Mouse (Mus musculus) mesoderm, embryonic 11.5 days (tissue): Measurements from ENCODE around the gene Ebf1.

Source experiments
- DNase-seq: peaks from one replicate; pipeline ENCODE4 v3.0.0-alpha.2; 2012; ENCODE audit warnings: low read depth, low spot score

The Ebf1 gene

DNA sequence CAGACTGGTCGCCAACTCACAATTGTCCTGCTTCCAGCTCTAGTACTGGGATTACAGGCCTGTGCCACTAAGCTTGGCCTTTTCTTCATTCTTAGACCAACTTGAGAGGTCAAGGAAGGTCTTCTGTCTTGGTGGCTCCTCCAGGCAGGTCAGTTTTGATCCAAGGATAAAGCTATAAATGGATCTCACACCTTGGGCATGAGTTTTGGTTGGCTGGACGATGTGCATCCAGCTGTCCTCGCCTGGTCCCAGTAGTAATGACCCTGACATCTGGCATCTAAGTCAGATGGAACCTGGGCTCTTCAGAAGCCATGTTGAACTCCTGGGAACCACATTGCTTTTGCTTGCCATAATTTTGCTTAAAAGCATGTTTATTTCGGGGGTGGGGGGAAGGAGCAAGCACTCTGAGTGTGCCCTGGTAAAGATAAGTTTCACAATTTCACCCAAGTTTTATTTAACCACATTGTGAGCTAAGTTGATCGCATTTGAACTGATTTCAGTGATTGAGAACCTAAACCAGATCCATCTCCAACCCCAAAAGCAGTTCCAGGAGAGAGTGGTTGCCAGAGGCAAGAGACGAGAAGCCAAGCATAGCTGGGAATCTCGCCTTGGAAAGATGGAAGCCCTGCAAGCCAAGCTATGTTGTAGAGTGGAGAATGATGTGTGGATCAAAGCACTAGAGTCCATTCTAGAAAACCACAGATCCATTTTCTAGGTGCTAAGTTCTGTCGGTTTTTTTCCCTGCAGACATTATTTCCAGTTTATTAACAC, 85.8 kb downstream of the Ebf1 start:
- DNase-seq, result no peak

DNA sequence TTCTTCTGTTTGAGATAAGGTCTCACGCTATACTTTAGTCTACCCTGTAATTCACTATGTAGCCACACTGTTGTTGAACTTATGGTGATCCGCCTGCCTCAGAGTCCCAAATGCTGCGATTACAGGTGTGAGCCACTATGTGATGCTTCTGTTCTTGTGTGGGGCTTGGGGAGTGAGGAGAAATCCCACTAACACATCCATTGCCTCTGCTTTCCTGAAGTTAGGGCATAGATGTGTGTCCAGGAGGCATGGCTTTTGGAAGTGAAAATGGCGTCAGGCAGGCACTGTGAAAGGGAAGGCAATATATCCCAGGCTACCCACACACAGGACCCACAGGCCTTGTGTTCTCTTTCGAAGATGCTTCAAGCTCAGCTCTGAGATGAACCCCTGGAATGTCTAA, 86.8 kb downstream of the Ebf1 start:
- DNase-seq, result no peak

DNA sequence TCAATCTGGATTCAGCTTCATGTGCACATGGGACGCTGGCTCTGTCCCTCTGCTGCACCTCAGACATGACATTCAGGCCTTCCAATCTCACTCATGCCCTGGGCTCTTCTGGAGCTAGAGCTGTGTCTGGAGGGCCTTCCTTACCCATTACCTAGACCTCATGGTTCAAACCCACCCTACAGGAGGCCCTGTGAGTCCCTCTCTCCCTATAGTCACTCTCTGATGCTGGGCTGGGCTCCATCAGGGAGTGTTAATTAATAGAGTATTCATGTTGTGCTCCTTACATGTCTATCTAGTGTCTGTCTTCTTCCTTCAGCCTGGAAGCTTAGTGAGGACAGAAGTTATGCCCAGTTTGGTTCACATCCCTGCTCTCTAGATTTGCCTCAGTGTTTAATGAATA, 88.7 kb downstream of the Ebf1 start:
- DNase-seq, result no peak

DNA sequence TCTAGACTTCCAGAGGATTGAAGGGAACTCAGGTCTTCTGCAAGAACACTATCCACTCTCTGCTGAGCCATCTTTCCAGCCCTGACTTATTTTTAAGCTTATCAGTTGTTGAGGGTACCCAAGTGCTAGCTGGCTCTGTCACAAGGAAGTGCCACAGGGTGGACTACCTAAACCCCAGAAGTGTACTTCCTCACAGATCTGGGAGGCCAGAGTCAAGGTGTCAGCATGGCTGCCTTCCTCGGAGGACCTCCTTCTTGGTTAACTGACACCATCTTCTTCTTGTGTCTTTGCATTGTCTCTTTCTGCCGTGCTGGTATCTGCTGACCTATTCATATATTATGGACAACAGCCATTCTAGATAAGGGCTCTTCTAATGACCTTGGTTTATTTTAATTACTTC, 89.3 kb downstream of the Ebf1 start:
- no peak for DNase-seq

DNA sequence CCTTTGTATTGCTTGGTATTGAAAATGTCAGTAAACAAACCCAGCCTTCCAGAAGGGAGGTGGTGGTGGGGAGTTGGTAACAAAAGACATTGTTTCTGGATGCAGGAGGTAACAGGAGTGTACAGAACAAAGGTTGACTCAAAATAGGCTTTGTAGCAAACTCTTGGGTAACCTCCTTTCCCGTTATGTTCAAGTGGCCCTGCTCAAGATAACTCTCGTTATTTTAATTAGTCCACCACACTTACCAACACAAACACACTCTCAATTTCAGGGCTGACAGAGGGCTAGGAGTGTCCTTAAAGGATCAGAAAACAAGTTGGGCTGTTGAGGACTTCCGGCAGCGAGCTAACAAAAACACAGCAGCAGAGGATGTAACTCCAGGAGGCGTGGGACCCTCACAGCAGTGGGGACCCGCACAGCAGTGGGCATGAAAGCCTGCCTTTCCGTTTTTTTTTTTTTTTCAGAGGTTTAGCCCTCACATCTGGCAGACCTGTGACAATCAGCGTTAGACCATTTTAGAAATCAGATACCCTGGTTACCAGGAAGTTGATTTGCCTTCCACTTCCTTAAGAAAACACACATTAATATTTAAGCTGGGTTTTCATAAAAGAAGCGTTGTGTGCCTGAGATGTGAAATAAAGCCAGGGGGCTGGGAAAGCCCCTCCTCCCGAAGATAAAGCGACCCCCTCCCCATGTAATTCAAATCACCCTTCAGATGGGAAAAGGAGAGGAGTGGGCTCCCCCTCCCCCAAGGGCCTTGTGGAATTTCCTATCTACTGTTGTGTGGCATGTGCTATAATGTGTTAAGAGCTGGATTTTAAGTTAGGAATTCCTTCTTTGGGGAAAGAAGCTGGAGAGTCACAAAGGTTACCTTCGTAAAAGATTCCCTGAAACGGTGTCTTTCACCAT, 90.5 kb downstream of the Ebf1 start:
- DNase-seq, result peak; percentile 56

DNA sequence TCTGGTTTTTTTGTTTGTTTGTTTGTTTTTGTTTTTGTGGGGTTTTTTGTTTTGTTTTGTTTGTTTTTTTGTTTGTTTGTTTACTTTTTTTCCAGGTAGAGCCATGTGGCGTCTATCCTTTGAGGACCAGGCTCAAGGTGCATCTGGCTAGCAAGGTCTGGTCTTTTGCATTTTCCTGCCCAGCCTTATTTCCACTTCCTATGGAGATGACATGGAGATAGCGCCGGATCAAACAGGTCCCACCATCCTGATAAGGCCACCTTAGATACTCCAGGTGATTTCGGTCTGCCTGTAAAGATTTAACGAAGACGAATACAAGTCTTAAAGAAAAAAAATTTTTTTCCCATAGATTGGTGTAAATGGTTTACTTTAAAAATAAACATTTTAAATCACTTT, 91.2 kb downstream of the Ebf1 start:
- no peak for DNase-seq

DNA sequence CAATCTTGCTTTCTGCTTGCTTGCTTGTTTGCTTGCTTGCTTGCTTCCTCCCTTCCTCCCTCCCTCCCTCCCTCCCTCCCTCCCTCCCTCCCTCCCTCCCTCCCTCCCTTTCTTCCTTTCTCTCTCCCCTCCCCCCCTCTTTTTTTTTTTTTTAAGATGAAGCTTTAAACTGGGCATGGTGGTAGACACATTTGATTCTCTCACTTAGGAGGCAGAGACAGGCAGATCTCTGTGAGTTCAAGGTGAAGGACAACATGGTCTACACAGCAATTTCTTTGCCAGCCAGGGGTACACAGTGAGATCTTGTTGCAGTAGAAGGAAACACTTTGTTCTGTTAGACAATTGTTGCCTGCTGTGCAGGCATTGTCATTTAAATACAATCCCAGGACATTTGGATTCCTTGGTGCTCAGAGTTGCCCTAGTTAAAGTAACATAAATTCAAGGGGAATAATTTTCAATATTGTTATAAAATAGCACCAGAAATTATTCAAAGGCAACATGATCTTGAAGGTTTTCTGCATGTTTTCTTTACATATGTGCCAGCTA, 92.0 kb downstream of the Ebf1 start:
- DNase-seq, result no peak

DNA sequence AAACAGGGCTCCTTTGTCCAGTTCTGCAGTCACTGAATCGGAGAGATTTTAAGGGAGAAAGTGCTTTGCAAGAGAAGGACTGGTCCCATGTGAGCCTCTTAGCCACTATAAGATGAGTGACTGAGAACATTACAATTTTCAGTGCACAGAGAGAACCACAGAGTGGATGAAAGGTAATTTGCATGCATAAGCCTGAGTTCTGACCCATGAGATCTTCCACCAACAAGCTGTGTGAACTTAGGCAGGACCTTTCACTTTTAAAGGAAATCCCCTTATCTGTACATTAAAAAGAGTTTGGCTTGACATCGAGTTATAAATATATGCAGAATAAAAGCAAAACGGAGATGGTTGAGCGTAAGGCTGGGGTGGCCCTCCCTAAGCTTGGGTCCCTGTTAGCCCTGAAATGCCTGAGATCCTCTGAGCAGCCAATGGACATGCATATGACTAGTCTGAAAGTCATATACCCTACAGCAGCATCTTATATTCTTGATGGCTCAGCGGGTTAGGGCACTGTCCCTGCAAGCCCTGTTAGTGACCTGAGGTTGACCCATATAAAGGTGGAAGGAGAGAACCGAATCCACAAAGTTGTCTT, 92.8 kb downstream of the Ebf1 start:
- DNase-seq, result no peak

DNA sequence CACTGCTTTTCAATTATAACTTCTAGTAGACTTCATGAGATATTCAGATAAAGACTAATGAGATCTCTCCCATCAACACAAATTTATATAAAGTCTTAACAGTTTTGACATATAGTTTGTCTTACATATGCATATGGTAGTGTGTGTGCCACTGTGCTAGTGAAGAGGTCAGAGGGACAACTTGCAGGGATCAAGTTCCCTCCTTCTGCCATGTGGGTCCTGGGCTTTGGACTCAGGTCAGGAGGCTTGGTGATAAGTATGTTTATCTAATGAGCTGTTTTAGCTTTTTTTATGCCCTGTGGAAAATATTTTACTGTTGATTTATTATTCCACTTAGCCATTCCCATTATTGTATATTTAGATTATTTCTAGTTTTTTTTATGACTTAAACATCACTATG, 93.7 kb downstream of the Ebf1 start:
- no peak for DNase-seq

DNA sequence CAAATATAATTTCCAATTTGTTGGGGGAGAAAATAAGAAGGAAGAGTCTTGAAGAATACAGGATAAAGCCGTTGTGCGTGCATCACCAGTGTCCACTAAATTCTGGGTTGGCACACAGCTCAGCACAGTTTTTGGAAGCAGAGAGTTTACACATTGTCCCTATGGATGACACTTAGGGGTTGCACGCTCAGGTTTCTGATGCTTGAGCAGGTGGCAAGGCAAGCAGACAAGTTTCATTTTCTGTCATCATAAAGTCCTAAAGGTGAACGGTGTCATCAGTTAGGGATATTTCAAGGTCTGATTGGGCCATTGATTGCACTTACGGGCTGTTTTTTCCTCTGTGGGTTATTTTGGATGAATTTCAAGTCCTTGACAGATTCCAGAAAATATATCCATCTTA, 97.1 kb downstream of the Ebf1 start:
- DNase-seq, result no peak

DNA sequence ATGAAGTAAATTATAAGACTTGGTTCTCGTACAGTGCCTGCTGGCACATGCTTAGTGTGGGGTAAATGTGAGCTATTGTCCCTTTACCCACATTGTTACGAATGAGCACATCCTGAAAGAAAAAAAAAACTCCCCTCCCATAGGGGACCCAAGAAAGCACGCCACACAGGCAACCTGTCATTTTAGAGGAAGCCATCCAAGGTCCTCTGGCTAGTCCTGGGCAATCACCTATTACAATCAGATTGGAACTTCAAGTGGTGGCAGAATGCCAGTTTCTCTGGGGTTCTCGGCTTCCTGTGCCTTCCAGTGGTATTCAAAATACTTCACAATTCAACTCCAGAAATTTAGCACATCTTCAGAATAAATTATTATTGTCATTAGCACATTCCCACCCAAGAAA, 98.7 kb downstream of the Ebf1 start:
- no peak for DNase-seq

DNA sequence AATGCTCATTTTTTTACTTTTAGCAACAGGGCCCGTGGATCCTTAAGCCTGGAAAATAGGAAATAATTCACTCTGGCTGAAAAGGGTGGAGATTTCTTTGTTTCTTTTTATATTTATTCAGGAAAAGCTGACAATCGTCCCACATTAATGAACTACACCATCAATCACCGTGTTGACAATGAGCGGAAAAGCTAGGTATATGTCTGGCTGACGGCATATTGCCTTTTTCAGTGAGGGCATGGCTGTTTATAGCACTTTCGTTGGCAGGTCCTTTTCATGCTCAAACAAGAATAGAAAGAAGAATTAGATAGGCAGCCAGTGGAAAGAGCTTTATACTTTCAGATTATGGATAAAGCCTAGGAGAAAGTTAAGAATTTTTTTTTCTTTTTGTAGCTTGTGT, 99.8 kb downstream of the Ebf1 start:
- DNase-seq, result no peak

DNA sequence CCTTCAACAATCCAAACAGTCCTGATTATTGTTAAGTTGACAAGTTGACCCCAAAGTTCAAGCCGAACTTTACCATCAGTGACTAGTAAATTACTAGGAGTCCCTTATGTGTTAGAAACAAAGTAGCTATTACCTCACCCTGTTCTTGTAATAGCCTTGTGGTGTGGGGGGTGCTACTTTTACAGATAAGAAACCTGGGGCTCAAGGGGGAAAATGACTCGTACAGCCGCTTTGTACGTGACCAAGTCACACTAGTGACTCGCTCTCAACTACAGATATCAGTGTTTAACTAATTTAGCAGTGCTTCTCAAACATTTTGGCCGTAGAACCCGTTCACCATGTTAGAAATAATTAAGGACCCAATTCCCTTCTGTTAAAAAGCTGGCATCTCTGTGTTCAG, 100.5 kb downstream of the Ebf1 start:
- DNase-seq, result no peak

DNA sequence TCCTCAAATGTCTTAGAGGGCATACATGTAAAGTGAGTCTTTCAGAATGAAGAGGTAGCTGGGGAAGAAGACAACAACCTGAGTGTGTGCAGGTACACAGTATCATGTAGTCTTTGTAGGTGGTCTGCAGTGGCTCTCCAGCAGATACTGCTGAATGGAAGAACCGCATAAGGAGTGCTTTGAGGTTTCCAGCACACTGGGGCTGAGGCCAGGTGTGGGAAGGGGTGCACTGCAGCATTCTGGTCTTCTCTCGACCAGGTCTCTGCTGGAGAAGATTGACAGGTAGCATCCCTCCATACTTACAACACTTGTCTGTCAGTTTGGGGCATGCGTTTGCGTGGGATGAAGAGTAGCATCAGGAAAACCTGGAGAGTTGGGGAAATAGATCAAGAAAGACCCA, 104.9 kb downstream of the Ebf1 start:
- DNase-seq, result no peak

DNA sequence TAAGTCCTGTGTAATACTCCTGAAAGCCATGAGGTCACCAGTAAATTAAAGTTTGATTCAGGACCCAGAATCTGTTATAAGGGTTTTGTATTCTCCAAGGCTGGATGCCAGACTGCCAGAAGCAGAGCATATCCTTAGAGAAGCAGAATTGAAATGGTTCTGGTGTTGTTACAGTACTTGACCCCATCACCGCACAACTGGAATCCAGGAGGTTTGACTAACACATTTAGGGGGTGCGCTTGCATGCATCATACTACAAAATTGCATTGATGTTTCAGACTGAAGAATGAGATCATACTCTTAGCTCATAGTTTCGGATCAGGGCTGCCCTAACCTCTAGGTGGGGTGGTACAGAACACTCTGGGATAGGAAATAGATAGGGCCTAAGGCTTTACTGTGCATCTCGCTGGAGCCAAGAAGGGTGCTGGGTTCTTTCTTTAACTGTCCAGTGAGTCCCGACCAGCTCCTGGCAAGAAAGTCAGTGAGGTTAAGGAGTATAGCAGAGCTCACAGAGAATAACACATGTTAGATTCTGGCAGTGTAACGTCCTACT, 106.9 kb downstream of the Ebf1 start:
- no peak for DNase-seq

DNA sequence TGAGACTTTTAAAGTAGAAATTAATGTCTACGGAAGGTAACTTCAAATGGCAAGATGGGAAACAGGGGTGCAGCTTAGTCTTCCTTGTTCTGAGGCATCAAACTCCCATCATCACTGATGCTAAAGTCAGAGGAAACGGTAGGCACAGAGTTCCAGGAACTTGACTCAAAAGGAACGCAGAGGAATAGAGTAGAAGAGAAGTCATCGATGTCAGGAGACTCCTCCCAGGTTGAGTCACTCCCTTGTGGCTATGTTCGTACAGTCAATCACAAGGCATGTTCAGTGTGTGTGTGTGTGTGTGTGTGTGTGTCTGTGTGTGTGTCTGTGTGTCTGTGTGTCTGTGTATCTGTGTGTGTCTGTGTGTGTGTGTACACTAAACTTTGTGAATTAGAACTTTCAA, 108.6 kb downstream of the Ebf1 start:
- no peak for DNase-seq

DNA sequence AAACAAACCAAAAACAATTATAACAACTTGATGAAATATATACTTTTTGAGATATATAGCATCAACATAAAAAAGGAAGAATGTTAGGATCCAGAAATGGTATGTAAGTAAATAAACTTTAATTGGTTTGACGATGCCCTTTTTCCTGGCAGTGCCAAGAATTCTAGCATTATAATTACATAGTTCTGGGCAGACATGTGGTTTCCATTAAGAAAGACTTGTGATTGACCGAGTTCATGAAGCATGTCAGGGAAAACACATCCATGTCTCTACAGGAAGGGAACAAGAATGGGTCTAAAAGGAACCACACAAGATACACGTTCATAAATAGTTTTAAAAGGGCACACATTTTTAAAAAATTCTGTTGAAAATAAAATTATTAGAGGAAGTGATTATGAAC, 110.3 kb downstream of the Ebf1 start:
- no peak for DNase-seq

DNA sequence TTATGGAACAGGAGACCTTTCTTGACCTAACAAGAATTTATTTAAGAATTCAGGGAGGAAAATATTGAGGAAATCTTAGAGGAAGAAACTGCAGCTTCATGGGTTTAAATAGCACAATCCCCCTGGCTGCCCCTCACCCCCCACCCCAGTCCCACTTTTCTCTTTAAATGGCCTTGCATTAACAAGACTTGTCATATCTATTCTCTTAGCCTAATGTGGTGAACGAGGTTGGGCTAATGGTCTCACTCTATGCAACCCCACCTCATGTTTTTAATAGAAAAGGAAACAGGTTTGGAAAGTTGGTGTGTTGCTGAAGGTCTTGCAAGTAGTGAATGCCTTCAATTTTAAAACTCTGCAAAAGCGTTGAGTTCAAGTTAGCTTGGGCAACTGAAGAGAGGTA, 110.7 kb downstream of the Ebf1 start:
- DNase-seq, result no peak

DNA sequence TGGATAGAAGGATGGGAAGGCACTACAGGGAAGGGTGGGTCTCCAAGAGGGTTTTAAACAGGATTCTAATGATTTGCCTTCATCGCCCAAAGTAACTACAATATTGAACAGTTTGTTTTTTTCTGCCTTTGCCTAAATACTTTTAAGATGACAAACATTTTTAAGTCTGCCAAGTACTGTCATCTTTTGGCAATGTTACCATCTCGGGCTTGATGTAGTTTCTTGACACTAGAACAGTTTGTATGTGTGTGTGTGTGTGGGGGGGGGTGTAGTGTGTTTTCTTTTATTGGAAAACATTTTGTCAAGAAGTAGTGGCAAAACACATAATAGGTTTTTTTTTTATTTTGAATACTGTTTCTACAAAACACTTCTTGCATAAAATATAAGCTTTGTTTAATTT, 111.2 kb downstream of the Ebf1 start:
- no peak for DNase-seq

DNA sequence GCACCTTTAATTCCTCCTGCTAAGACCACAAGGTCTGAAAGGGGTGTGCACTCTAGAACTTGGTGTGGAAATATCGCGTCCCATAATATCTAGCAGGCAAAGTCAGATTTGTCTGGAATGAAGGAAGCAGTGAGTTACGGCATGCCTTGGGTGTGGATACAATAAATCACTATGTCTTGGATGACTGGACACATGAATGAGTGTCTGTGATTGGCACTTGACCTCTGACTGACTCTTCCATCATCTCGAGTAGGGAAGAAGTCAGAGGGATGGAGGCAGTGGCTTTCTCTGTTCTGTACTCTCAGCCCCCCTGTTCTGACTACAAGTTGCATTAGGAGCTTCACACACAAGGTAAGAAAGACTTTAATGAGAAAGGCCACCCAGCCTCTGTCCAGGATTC, 112.8 kb downstream of the Ebf1 start:
- DNase-seq, result no peak

DNA sequence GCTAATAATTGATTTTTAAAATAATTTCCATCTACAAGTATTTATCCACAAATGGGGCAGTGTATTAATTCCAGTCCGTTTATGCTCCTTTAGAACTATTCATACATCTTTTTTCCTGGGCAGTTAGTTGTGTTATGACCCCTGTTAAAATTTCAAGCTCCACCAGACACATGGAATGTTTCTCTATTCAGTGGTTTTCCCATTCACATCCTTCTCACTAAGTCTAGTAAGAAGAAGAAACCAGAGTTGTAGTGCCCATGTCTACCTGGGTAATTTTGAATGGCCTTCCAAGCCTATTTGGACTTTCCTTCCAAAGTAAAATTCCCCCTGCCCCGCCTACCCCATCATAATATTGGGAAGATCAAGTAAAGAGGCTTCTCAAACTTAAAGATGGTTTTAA, 114.6 kb downstream of the Ebf1 start:
- DNase-seq, result no peak

DNA sequence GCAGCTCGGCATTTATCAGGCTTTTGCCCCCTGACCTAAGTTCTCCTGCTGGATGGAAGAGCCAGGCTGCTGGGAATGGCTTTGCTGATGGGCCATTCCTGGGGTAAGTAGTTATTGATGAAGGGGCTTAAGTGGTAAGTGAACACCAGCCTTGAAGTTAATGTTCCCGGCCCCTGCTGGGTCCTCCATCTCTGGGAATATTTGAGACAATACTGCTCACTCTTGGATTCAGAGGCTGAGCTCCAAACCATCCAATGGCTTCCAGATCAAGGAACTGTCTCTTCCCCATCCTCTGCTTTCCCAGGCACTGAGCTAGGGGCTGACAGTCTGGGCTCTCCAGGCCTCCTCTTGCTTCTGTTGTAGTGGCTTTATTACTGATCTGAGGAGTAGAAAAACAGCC, 116.2 kb downstream of the Ebf1 start:
- no peak for DNase-seq
